Mouse (Mus musculus): ENCODE data around the gene Zscan12. TPM values are rescaled to one million over a fixed set of nuclear protein-coding genes. Genes with fewer than 3 reads are reported as not detected.

Zscan12 gene
- polyA plus RNA-seq, 1 experiment from 2014 or later, result 11.5 TPM

Small RNAs within 50 kb of the gene (microRNA-seq; reads per million reads assigned to microRNA genes)
- not detected for gene Mir6942

Other genes with a start within 250 kb of the Zscan12 start
- not detected in 2 replicates for gene Olfr263, start 233.2 kb upstream of the Zscan12 start, polyA plus RNA-seq (2015; fragmentation: Nextera tagmentation; extraction: Ambion mirVana)
- gene Olfr1368, start 217.0 kb upstream of the Zscan12 start, polyA plus RNA-seq (2015; fragmentation: Nextera tagmentation; extraction: Ambion mirVana), result not detected in 2 replicates
- 70.6 and 73.6 TPM in 2 replicates for gene Trim27, start 183.4 kb upstream of the Zscan12 start, polyA plus RNA-seq (2015; fragmentation: Nextera tagmentation; extraction: Ambion mirVana)
- not detected in 2 replicates for gene Gpx5, start 70.1 kb upstream of the Zscan12 start, polyA plus RNA-seq (2015; fragmentation: Nextera tagmentation; extraction: Ambion mirVana)
- gene Gpx6, start 50.7 kb upstream of the Zscan12 start, polyA plus RNA-seq (2015; fragmentation: Nextera tagmentation; extraction: Ambion mirVana), result 0.54 TPM in 1 of 2 replicates, not detected in the other
- not detected in 2 replicates for gene Olfr1367, start 15.9 kb upstream of the Zscan12 start, polyA plus RNA-seq (2015; fragmentation: Nextera tagmentation; extraction: Ambion mirVana)
- 64.5 and 73.5 TPM in 2 replicates for gene Zkscan3, start 39.9 kb downstream of the Zscan12 start, polyA plus RNA-seq (2015; fragmentation: Nextera tagmentation; extraction: Ambion mirVana)
- 4.6 and 4.8 TPM in 2 replicates for gene Pgbd1, start 78.2 kb downstream of the Zscan12 start, polyA plus RNA-seq (2015; fragmentation: Nextera tagmentation; extraction: Ambion mirVana)
- gene Zscan26, start 90.9 kb downstream of the Zscan12 start, polyA plus RNA-seq (2015; fragmentation: Nextera tagmentation; extraction: Ambion mirVana), result 21.5 and 23.4 TPM in 2 replicates
- 3.8 and 4.5 TPM in 2 replicates for gene Nkapl, start 105.7 kb downstream of the Zscan12 start, polyA plus RNA-seq (2015; fragmentation: Nextera tagmentation; extraction: Ambion mirVana)
- gene Zkscan4, start 116.1 kb downstream of the Zscan12 start, polyA plus RNA-seq (2015; fragmentation: Nextera tagmentation; extraction: Ambion mirVana), result 12.0 and 13.2 TPM in 2 replicates
- gene Gm10065, start 116.6 kb downstream of the Zscan12 start, polyA plus RNA-seq (2015; fragmentation: Nextera tagmentation; extraction: Ambion mirVana), result not detected in 2 replicates
- 0.43 and 0.56 TPM in 2 replicates for gene AK157302, start 132.4 kb downstream of the Zscan12 start, polyA plus RNA-seq (2015; fragmentation: Nextera tagmentation; extraction: Ambion mirVana)
- gene Gm11273, start 138.6 kb downstream of the Zscan12 start, polyA plus RNA-seq (2015; fragmentation: Nextera tagmentation; extraction: Ambion mirVana), result 4.3 and 7.3 TPM in 2 replicates
- gene Zkscan8, start 168.3 kb downstream of the Zscan12 start, polyA plus RNA-seq (2015; fragmentation: Nextera tagmentation; extraction: Ambion mirVana), result 4.1 and 4.3 TPM in 2 replicates
- gene Olfr1366, start 180.0 kb downstream of the Zscan12 start, polyA plus RNA-seq (2015; fragmentation: Nextera tagmentation; extraction: Ambion mirVana), result 0.09 and 0.15 TPM in 2 replicates
- gene Olfr1535, start 197.1 kb downstream of the Zscan12 start, polyA plus RNA-seq (2015; fragmentation: Nextera tagmentation; extraction: Ambion mirVana), result not detected in 2 replicates
- not detected in 2 replicates for gene Olfr1364, start 218.9 kb downstream of the Zscan12 start, polyA plus RNA-seq (2015; fragmentation: Nextera tagmentation; extraction: Ambion mirVana)

All from midbrain, embryonic 16.5 days (tissue).